ENCODE assay signal across 16 mouse cellular contexts in the genomic region with DNA sequence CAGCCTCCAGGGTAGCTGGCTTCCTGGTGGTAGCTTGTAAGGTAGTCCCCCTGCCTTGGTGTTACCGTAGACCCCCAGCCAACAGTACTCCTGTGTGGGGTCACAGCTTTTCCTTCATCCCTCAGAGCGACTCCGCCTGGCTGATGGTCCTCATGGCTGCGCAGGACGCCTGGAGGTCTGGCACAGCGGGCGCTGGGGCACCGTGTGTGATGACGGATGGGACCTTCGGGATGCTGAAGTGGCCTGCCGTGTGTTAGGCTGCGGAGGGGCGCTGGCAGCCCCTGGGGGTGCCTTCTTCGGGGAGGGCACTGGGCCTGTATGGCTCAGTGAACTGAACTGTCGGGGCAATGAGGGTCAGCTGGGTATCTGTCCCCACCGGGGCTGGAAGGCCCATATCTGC. TPM values are rescaled to one million over a fixed set of nuclear protein-coding genes. Genes with fewer than 3 reads are reported as not detected.
A peak's percentile ranks its signal among the peaks of the same experiment; 100 is the strongest.
DNase-seq lines count a peak whose midpoint lies in the region; ATAC-seq and TF ChIP-seq lines count a peak whose summit lies in the region.
"Had no signal": no experiment of that assay in that cellular context is flagged by ENCODE, and none has a peak within 500 bp of the region (broad histone marks: within the 10 kb centered on the region; RNA-seq: fewer than 3 reads in every experiment).

No protein-coding gene starts in this region.

- no peak overlapping the region for H3K9ac ChIP-seq in forebrain, embryonic 14.5 days (ENCODE audit: low read length)
- H3K9ac ChIP-seq in intestine, embryonic 14.5 days (ENCODE audit: low read length), result no peak overlapping the region
- no peak overlapping the region for H3K9ac ChIP-seq in intestine, postnatal 0 days (ENCODE audit: low read depth, low read length)
- 0 out of 2 replicates have a peak overlapping the region, but pooled peaks have one; percentile 66 for H3K9ac ChIP-seq in stomach, embryonic 16.5 days (ENCODE audit: low read length)
- no peak overlapping the region for H3K9ac ChIP-seq in stomach, postnatal 0 days (ENCODE audit: low read length)

- 75% methylated on average over 16 of the region's 16 CpGs for WGBS in forebrain, embryonic 10.5 days
- 83% methylated on average over 16 of the region's 16 CpGs for WGBS in forebrain, embryonic 14.5 days
- 70% methylated on average over 16 of the region's 16 CpGs for WGBS in intestine, embryonic 14.5 days
- WGBS in intestine, postnatal 0 days, result 79% methylated on average over 16 of the region's 16 CpGs
- 79% methylated on average over 16 of the region's 16 CpGs for WGBS in stomach, embryonic 16.5 days
- 76% methylated on average over 16 of the region's 16 CpGs for WGBS in stomach, postnatal 0 days

- peak overlapping the region; percentile 92 for H3K27ac ChIP-seq in forebrain, embryonic 10.5 days
- no peak overlapping the region for H3K27ac ChIP-seq in forebrain, embryonic 14.5 days (ENCODE audit: low read depth, low read length)
- peak overlapping the region; percentile 95; the same call in 1 of the 2 replicates for H3K27ac ChIP-seq in intestine, embryonic 14.5 days (ENCODE audit: low read depth)
- no peak overlapping the region for H3K27ac ChIP-seq in intestine, postnatal 0 days (ENCODE audit: low read depth, low read length)
- H3K27ac ChIP-seq in stomach, embryonic 16.5 days (ENCODE audit: low read length), result no peak overlapping the region
- H3K27ac ChIP-seq in stomach, postnatal 0 days (replicated peaks), result no peak overlapping the region

- H3K9me3 ChIP-seq in forebrain, embryonic 10.5 days, result 0 out of 2 replicates have a peak, but pooled peaks cover 4% of the 10 kb centered on the region
- no peaks in the 10 kb centered on the region for H3K9me3 ChIP-seq in forebrain, embryonic 14.5 days (replicated peaks; ENCODE audit: control insufficient read depth, low read length)
- no peaks in the 10 kb centered on the region for H3K9me3 ChIP-seq in intestine, embryonic 14.5 days (ENCODE audit: control insufficient read depth, low read length)
- H3K9me3 ChIP-seq in intestine, postnatal 0 days (ENCODE audit: control insufficient read depth), result no peaks in the 10 kb centered on the region
- no peaks in the 10 kb centered on the region for H3K9me3 ChIP-seq in stomach, embryonic 16.5 days (replicated peaks; ENCODE audit: control insufficient read depth, low read length)
- H3K9me3 ChIP-seq in stomach, postnatal 0 days (ENCODE audit: control insufficient read depth, low read length), result no peaks in the 10 kb centered on the region

- TF ChIP-seq CTCF in intestine, postnatal 0 days (IDR thresholded peaks at IDR 0.05; ENCODE audit: low read depth), result no peak
- TF ChIP-seq CTCF in stomach, postnatal 0 days (IDR thresholded peaks at IDR 0.05; ENCODE audit: low read depth), result no peak

- no peak overlapping the region for H3K4me2 ChIP-seq in forebrain, embryonic 14.5 days (ENCODE audit: low read length)
- no peak overlapping the region for H3K4me2 ChIP-seq in intestine, embryonic 14.5 days (ENCODE audit: low read length)
- no peak overlapping the region for H3K4me2 ChIP-seq in intestine, postnatal 0 days (replicated peaks; ENCODE audit: low read depth)
- no peak overlapping the region for H3K4me2 ChIP-seq in stomach, embryonic 16.5 days (ENCODE audit: low read depth, low read length)
- H3K4me2 ChIP-seq in stomach, postnatal 0 days (replicated peaks; ENCODE audit: low read depth), result no peak overlapping the region

- peaks cover 59% of the 10 kb centered on the region for H3K4me1 ChIP-seq in forebrain, embryonic 10.5 days
- peaks cover 31% of the 10 kb centered on the region for H3K4me1 ChIP-seq in forebrain, embryonic 14.5 days (ENCODE audit: control insufficient read depth, insufficient read depth, low read length)
- H3K4me1 ChIP-seq in intestine, embryonic 14.5 days (replicated peaks; ENCODE audit: control insufficient read depth, insufficient read depth, low read length), result peaks cover 50% of the 10 kb centered on the region
- H3K4me1 ChIP-seq in intestine, postnatal 0 days (replicated peaks; ENCODE audit: control insufficient read depth, insufficient read depth, low read length), result 0 out of 2 replicates have a peak, but pooled peaks cover 8% of the 10 kb centered on the region
- peaks cover 45% of the 10 kb centered on the region for H3K4me1 ChIP-seq in stomach, embryonic 16.5 days (ENCODE audit: control insufficient read depth, insufficient read depth, low read length)
- H3K4me1 ChIP-seq in stomach, postnatal 0 days (replicated peaks; ENCODE audit: control insufficient read depth, insufficient read depth), result peaks cover 10% of the 10 kb centered on the region

- ATAC-seq in forebrain, embryonic 14.5 days, result no peak
- ATAC-seq in intestine, embryonic 14.5 days (replicated peaks; ENCODE audit: low FRiP score, low TSS enrichment, low read depth), result no peak
- ATAC-seq in intestine, postnatal 0 days, result no peak
- no peak for ATAC-seq in stomach, embryonic 16.5 days (ENCODE audit: insufficient read depth, low FRiP score)
- no peak for ATAC-seq in stomach, postnatal 0 days (ENCODE audit: low FRiP score, low TSS enrichment)
- ATAC-seq in frontal cortex, adult (ENCODE audit: low TSS enrichment), result no peak

- no peaks in the 10 kb centered on the region for H3K27me3 ChIP-seq in forebrain, embryonic 10.5 days (ENCODE audit: poor library complexity, severe bottlenecking)
- no peaks in the 10 kb centered on the region for H3K27me3 ChIP-seq in forebrain, embryonic 14.5 days (replicated peaks; ENCODE audit: control insufficient read depth, insufficient read depth, low read length)
- H3K27me3 ChIP-seq in intestine, embryonic 14.5 days (replicated peaks; ENCODE audit: control insufficient read depth, insufficient read depth, low read length), result no peaks in the 10 kb centered on the region
- H3K27me3 ChIP-seq in intestine, postnatal 0 days (replicated peaks; ENCODE audit: control insufficient read depth, insufficient read depth, low read length), result 0 out of 2 replicates have a peak, but pooled peaks cover 6% of the 10 kb centered on the region
- no peaks in the 10 kb centered on the region for H3K27me3 ChIP-seq in stomach, embryonic 16.5 days (ENCODE audit: control insufficient read depth, insufficient read depth, low read length)
- no peaks in the 10 kb centered on the region for H3K27me3 ChIP-seq in stomach, postnatal 0 days (ENCODE audit: control insufficient read depth, insufficient read depth, low read length)
- H3K27me3 ChIP-seq: CH12.LX had no signal

- H3K4me3 ChIP-seq in forebrain, embryonic 10.5 days, result 0 out of 2 replicates have a peak overlapping the region, but pooled peaks have one; percentile 29
- no peak overlapping the region for H3K4me3 ChIP-seq in forebrain, embryonic 14.5 days (ENCODE audit: low read depth, low read length)
- no peak overlapping the region for H3K4me3 ChIP-seq in intestine, embryonic 14.5 days (ENCODE audit: low read depth, low read length)
- no peak overlapping the region for H3K4me3 ChIP-seq in intestine, postnatal 0 days (ENCODE audit: low read depth, low read length)
- no peak overlapping the region for H3K4me3 ChIP-seq in stomach, embryonic 16.5 days (replicated peaks; ENCODE audit: low read length)
- H3K4me3 ChIP-seq in stomach, postnatal 0 days (ENCODE audit: low read depth, low read length), result no peak overlapping the region
- H3K4me3 ChIP-seq: heart, adult 2 months had no signal

- no peak for DNase-seq in forebrain, embryonic 10.5 days (ENCODE audit: extremely low spot score, low spot score)
- DNase-seq in forebrain, embryonic 14.5 days (ENCODE audit: low spot score), result no peak
- DNase-seq in intestine, embryonic 14.5 days (ENCODE audit: low spot score), result no peak
- DNase-seq in stomach, postnatal 0 days (ENCODE audit: low spot score), result no peak
- DNase-seq in thymus, postnatal 36 days, result no peak
- DNase-seq: adrenal gland, postnatal 36 days; cerebellum, postnatal 10 days; kidney, adult 2 months; lung, postnatal 4 days; right cerebral cortex, postnatal 14 days had no signal

- H3K36me3 ChIP-seq in forebrain, embryonic 10.5 days (replicated peaks), result no peaks in the 10 kb centered on the region
- H3K36me3 ChIP-seq in forebrain, embryonic 14.5 days (ENCODE audit: control insufficient read depth, insufficient read depth, low read length), result no peaks in the 10 kb centered on the region
- H3K36me3 ChIP-seq in intestine, embryonic 14.5 days (ENCODE audit: control insufficient read depth, insufficient read depth, low read length), result no peaks in the 10 kb centered on the region
- no peaks in the 10 kb centered on the region for H3K36me3 ChIP-seq in intestine, postnatal 0 days (ENCODE audit: control insufficient read depth, insufficient read depth)
- no peaks in the 10 kb centered on the region for H3K36me3 ChIP-seq in stomach, embryonic 16.5 days (ENCODE audit: control insufficient read depth, insufficient read depth, low read length)
- H3K36me3 ChIP-seq in stomach, postnatal 0 days (ENCODE audit: control insufficient read depth, insufficient read depth, low read length), result no peaks in the 10 kb centered on the region

- TF ChIP-seq EP300 in stomach, postnatal 0 days (optimal IDR thresholded peaks at IDR 0.05), result no peak

RNA-seq across cellular contexts. Expression of a gene that starts 1.3 kb away (rescaled TPM):
- 1.2 and 1.3 TPM in 2 replicates for polyA plus RNA-seq in forebrain, embryonic 10.5 days (2016; fragmentation: Nextera tagmentation; extraction: Ambion mirVana)
- 0.23 and 0.41 TPM in 2 replicates for polyA plus RNA-seq in forebrain, embryonic 14.5 days (2014; fragmentation: Nextera tagmentation; extraction: Ambion mirVana)
- 3.7 and 4.0 TPM in 2 replicates for polyA plus RNA-seq in intestine, embryonic 14.5 days (2014; fragmentation: Nextera tagmentation; extraction: Ambion mirVana)
- 2.3 and 2.6 TPM in 2 replicates for polyA plus RNA-seq in intestine, postnatal 0 days (2015; fragmentation: Nextera tagmentation; extraction: Ambion mirVana)
- 3.4 and 3.5 TPM in 2 replicates for polyA plus RNA-seq in stomach, embryonic 16.5 days (2015; fragmentation: Nextera tagmentation; extraction: Ambion mirVana)
- 1.3 and 1.9 TPM in 2 replicates for polyA plus RNA-seq in stomach, postnatal 0 days (2015; fragmentation: Nextera tagmentation; extraction: Ambion mirVana)

RNA-seq across cellular contexts. Expression of a gene that starts 5.0 kb away (rescaled TPM):
- polyA plus RNA-seq in forebrain, embryonic 10.5 days (2016; fragmentation: Nextera tagmentation; extraction: Ambion mirVana), result 8.1 and 8.3 TPM in 2 replicates
- 9.8 and 17.7 TPM in 2 replicates for polyA plus RNA-seq in forebrain, embryonic 14.5 days (2014; fragmentation: Nextera tagmentation; extraction: Ambion mirVana)
- polyA plus RNA-seq in intestine, embryonic 14.5 days (2014; fragmentation: Nextera tagmentation; extraction: Ambion mirVana), result 3.1 and 3.3 TPM in 2 replicates
- polyA plus RNA-seq in intestine, postnatal 0 days (2015; fragmentation: Nextera tagmentation; extraction: Ambion mirVana), result 1.5 and 1.9 TPM in 2 replicates
- 3.0 and 4.0 TPM in 2 replicates for polyA plus RNA-seq in stomach, embryonic 16.5 days (2015; fragmentation: Nextera tagmentation; extraction: Ambion mirVana)
- polyA plus RNA-seq in stomach, postnatal 0 days (2015; fragmentation: Nextera tagmentation; extraction: Ambion mirVana), result 2.3 and 2.5 TPM in 2 replicates

RNA-seq across cellular contexts. Expression of a gene that starts 11.8 kb away (rescaled TPM):
- polyA plus RNA-seq in forebrain, embryonic 10.5 days (2016; fragmentation: Nextera tagmentation; extraction: Ambion mirVana), result 4.1 and 4.2 TPM in 2 replicates
- polyA plus RNA-seq in forebrain, embryonic 14.5 days (2014; fragmentation: Nextera tagmentation; extraction: Ambion mirVana), result 3.6 and 3.8 TPM in 2 replicates
- 3.3 and 4.0 TPM in 2 replicates for polyA plus RNA-seq in intestine, embryonic 14.5 days (2014; fragmentation: Nextera tagmentation; extraction: Ambion mirVana)
- polyA plus RNA-seq in intestine, postnatal 0 days (2015; fragmentation: Nextera tagmentation; extraction: Ambion mirVana), result 2.9 TPM in 2 replicates
- 2.1 and 2.3 TPM in 2 replicates for polyA plus RNA-seq in stomach, embryonic 16.5 days (2015; fragmentation: Nextera tagmentation; extraction: Ambion mirVana)
- 1.8 and 1.9 TPM in 2 replicates for polyA plus RNA-seq in stomach, postnatal 0 days (2015; fragmentation: Nextera tagmentation; extraction: Ambion mirVana)

RNA-seq across cellular contexts. Expression of a gene that starts 20.5 kb away (rescaled TPM):
- 0.12 and 0.22 TPM in 2 replicates for polyA plus RNA-seq in forebrain, embryonic 10.5 days (2016; fragmentation: Nextera tagmentation; extraction: Ambion mirVana)
- 0.33 and 0.44 TPM in 2 replicates for polyA plus RNA-seq in forebrain, embryonic 14.5 days (2014; fragmentation: Nextera tagmentation; extraction: Ambion mirVana)
- not detected in 2 replicates for polyA plus RNA-seq in intestine, embryonic 14.5 days (2014; fragmentation: Nextera tagmentation; extraction: Ambion mirVana)
- polyA plus RNA-seq in intestine, postnatal 0 days (2015; fragmentation: Nextera tagmentation; extraction: Ambion mirVana), result not detected in 2 replicates
- polyA plus RNA-seq in stomach, embryonic 16.5 days (2015; fragmentation: Nextera tagmentation; extraction: Ambion mirVana), result 0.10 TPM in 1 of 2 replicates, not detected in the other
- polyA plus RNA-seq in stomach, postnatal 0 days (2015; fragmentation: Nextera tagmentation; extraction: Ambion mirVana), result not detected in 2 replicates
- polyA plus RNA-seq: liver, embryonic 16.5 days had no signal

RNA-seq across cellular contexts. Expression of a gene that starts 37.4 kb away (rescaled TPM):
- 0.11 TPM in 1 of 2 replicates, not detected in the other for polyA plus RNA-seq in forebrain, embryonic 10.5 days (2016; fragmentation: Nextera tagmentation; extraction: Ambion mirVana)
- polyA plus RNA-seq in forebrain, embryonic 14.5 days (2014; fragmentation: Nextera tagmentation; extraction: Ambion mirVana), result not detected in 2 replicates
- polyA plus RNA-seq in intestine, embryonic 14.5 days (2014; fragmentation: Nextera tagmentation; extraction: Ambion mirVana), result 0.23 and 0.26 TPM in 2 replicates
- polyA plus RNA-seq in intestine, postnatal 0 days (2015; fragmentation: Nextera tagmentation; extraction: Ambion mirVana), result 0.47 and 0.76 TPM in 2 replicates
- polyA plus RNA-seq in stomach, embryonic 16.5 days (2015; fragmentation: Nextera tagmentation; extraction: Ambion mirVana), result 0.26 and 0.47 TPM in 2 replicates
- polyA plus RNA-seq in stomach, postnatal 0 days (2015; fragmentation: Nextera tagmentation; extraction: Ambion mirVana), result 0.15 TPM in 1 of 2 replicates, not detected in the other
- polyA plus RNA-seq: liver, embryonic 16.5 days had no signal

Comparison
In these comparisons a context has a peak if more than half of its experiments do, and no peak if none do; other contexts are left out.
1. H3K27ac ChIP-seq: peak in forebrain, embryonic 10.5 days (single experiment) and intestine, embryonic 14.5 days (single experiment); none in forebrain, embryonic 14.5 days (single experiment), intestine, postnatal 0 days (single experiment), stomach, embryonic 16.5 days (single experiment) and stomach, postnatal 0 days (single experiment).